Mouse (Mus musculus): ENCODE results near the gene Arfgef3.

The Arfgef3 gene

DNA sequence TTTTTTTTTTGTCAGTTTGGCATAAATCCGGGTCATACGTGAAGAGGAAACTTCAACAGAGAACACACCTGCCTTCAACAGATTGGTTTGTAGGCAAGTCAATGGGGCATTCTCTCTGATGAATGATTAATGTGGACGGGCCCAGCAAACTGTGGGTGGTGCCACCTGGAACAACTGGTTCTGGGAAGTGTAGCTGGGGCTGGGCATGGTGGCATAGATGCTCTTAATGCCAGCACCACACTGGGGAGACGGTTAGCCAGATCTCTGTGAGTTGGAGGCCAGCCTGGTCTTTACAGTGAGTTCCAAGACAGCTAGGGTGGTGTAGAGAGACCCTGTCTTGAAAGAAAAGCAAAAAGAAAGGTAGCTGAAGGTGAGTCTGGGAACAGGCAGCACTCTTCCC, 196.4 kb downstream of the Arfgef3 start:
- TF ChIP-seq GATA4 (IDR thresholded peaks at IDR 0.05; ENCODE audit: insufficient replicate concordance, low read length): no peak

DNA sequence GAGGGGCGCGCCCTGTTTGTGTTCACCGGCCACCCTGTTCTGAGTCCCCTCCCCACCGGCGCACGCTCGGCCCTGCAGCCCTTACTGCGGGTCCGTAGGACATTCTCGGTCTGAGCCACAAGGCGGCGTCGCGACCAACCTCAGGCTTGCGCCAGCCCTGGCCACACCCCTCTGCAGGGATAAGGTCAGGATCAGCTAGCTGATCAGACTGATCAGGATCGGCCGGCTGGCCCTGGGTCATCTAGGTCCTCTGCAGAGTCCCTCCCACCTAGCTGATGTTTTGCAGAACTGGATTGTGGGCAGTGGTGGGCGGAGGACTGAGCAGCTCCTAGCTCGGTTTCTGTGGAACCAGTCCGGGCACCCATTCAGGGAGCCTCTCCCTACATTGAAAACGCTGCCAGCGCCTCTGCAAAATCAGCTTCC, 197.9 kb downstream of the Arfgef3 start, which contains the start of gene Hebp2:
Gene Hebp2 (minus strand): TSS at position 264 of the 423 bp plus-strand sequence.
- peak; percentile 38; the same call in 1 of the 2 replicates for TF ChIP-seq GATA4 (IDR thresholded peaks at IDR 0.05; ENCODE audit: insufficient replicate concordance, low read length)

DNA sequence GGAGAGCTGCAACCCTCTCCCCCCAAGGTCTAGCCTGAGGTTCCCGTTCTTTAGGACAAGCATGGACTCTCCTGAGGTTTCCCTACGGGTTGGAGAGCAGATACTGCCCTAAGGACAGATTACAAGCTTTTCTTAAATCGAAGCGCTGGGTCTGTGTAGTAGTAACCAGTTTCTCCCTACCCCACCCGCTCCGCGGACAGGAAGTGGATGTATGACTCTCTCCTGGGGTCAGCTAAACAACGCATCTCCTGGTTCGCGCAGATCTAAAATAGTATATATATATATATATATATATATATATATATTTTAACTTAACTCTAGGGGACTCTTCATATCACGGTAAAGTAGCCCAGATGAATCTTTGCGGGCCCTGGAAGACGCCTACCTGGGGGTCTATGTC, 198.4 kb downstream of the Arfgef3 start:
- TF ChIP-seq GATA4 (IDR thresholded peaks at IDR 0.05; ENCODE audit: insufficient replicate concordance, low read length): no peak

DNA sequence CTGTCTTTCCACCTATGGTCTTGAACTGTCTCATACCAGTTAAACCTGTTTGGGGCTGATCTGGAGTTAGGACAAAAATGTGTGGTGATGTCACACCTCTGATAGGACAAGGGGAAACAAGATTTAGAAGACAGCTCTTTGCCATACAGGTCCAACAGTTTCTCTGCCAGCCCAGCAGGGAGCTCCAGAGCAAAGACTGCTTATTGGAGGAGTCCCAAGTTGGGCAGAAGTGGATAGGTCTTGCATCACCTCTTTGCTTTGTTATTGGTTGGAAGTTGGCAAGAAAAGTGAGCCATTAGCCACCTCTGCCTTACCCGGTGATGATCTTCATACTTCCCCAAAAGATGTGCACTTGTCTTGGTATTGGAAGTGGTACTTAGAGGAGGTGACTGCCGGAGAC, 206.9 kb downstream of the Arfgef3 start:
- no peak for TF ChIP-seq GATA4 (IDR thresholded peaks at IDR 0.05; ENCODE audit: insufficient replicate concordance, low read length)

DNA sequence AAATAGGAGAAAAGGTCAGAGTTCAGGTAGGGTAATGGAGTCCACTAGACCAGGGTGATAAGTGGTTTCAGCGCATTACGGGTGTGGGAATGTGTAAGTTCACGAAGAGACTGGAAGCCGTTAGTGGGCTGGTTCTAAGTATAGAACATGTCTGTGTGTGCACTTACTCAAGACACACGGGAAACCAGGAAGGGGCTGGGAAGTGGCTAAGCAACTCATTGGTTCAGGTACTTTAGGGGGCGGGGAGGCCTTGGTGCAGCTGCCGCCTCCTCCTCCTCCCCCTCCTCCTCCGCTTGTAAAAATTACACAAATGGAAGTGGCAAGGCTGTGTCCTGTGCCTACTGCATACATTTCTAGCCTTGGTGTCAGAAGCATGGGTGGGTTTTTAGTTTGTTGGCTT, 211.5 kb downstream of the Arfgef3 start:
- TF ChIP-seq GATA4 (IDR thresholded peaks at IDR 0.05; ENCODE audit: insufficient replicate concordance, low read length): no peak

Measured in liver, adult (tissue).